Mouse (Mus musculus) neural tube, postnatal 0 days (tissue): ENCODE results near the gene Wfdc15b. TPM values are rescaled to one million over a fixed set of nuclear protein-coding genes. Genes with fewer than 3 reads are reported as not detected.

Experiments used
- polyA plus RNA-seq: library from polyadenylated mRNA; unstranded; fragments of >200 nt; fragmentation: Nextera tagmentation; extraction: Ambion mirVana; gene quantifications from 2 replicates; pipeline ENCODE4 v1.2.1, GENCODE M21; 2015

The Wfdc15b gene
- polyA plus RNA-seq, result not detected in 2 replicates

DNA sequence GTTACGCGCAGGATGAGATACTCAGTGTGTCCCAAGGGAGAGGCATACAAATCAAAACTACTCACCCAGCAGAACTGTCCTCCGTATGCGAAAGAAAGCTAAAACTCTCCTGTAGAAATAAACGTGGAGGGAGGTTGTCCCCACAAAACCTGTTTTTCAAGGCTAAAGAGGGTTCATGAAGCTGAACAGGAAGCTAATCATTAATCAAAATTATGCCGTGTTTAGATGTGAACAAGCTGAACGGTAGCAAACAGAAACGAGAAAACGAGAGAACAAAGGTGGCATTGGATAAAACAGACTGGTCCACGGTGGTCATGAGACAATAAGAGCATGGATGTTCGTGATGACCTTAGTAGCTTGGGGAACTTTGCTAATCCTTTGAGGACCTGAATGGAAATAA, at the start of gene Wfdc15b:
TSS of gene Wfdc15b (minus strand) at position 139 of the 400 bp plus-strand sequence.

DNA sequence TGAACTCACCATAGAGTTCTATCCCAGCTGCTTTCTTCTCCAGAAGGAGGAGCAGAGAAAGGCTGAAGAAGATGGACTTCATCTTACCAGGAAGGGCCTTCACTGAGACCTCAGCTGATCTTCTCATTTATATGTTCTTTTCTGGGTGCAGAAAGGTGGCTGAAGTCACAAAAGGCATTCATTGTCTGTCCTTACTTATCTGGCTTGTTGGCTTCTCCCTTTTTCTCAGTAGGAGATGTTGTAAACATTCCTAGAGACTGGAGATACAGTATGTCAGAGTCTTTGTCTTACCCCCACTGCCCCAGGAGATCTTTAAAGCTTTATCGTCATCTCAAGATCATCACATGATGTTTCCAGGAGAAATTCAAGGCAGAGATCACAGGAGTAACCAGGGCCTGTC, 35.1 kb upstream of the Wfdc15b start, which contains the start of gene Svs3b:
TSS of gene Svs3b (minus strand) at position 101 of the 400 bp plus-strand sequence.

DNA sequence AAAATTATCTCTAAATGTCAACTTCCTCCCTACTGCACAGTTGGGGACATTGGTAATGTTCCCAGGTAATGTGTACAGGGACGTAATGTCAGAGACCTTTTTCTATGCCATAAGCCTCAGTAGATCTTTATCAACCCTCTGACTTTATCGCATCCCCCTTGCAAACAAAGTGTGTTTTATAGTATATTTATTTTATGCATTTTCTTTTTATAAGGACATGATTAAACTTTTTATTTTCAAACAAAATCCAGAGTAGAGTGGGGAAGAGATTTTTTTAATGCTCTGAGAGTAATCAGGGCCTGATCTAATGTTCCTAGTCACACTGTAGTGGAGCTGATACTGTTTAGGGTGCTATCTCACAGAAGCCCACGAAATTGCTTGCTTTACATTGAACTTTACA, 16.9 kb upstream of the Wfdc15b start, which contains the start of gene Svs2:
TSS of gene Svs2 (minus strand) at position 101 of the 400 bp plus-strand sequence.

DNA sequence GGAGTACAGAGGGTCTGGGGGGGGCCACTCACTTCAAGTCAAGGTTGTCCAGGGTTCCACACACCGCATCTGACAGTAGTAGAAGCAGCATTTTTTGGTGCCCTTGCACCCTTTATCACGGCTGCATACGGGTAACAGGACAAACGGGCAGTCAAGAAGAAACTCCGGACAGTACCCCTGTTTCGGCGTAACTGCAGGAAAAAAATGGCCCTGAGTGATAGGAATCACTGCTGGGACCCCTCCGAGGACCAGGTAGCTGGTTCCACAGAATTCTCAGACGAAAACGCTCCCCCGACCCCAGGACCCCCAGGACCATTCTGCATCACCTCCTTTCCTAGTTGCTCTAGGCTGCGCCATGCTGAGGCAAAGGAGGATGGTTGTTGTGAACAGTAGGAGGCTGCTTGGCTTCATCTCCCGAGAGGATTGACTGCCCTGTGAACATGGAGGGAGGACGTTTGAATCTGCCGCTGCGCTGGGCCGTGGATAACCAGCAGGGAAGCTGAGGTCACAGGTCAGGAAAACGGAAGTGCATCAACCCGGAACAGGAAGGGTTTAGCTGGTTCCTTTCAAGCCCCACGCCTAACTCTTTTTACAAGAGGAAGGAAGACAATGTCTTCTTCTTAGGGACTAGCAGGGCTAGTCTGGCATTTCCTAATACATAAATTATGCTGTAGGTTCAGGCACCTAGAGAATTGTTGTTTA, 21.7 kb downstream of the Wfdc15b start, which contains the start of gene Wfdc15a:
TSS of gene Wfdc15a (minus strand) at position 505 of the 702 bp plus-strand sequence.

DNA sequence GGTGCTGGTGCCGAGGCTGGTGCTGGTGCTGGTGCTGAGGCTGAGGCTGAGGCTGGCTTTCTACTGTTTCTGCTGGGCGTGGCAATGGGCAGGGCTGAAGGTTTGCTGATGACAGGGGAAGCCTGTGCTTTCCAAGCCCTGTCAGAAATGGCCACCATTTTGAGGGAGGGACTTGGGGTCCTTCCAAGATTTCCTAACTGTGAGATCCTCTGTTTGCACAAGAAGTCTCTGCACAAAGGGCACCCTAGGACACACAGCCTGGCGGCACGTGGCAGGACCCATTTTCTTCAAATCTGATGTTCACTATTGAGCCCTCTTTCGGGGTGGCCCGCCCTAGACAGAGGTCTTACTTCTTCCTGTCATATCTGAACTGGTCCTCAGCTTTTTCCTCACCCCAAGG, 30.9 kb downstream of the Wfdc15b start, which contains the start of gene Wfdc12:
TSS of gene Wfdc12 (minus strand) at position 33 of the 400 bp plus-strand sequence.

DNA sequence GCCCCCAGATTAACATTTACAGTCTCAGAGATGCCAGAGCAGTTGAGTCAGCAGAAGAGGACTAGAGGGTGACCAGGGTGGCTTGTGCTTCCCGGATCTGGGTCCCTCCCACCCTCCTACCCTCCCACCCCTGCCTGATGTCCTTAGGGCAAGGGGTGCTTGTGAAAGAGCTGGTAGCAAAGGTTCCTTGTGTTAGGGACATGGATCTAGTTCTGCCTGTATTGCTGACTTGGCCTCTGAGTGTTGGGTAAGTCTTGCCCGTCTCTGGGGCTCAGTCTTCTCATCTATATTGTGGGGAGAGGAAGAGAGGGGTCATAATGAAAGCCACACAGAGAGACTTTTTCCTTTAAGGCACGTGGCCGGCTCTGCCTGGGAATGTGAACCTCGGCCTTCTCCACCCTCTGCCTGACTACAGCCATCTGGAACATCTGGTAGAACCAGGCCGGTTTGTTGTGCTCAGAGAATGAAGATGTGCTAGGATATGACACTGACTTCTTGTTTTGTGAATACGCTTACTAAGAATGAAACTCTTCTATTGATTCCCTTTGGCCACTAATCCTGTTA, 38.7 kb downstream of the Wfdc15b start, which contains the start of gene Wfdc5:
TSS of gene Wfdc5 (minus strand) at position 51 of the 564 bp plus-strand sequence.

DNA sequence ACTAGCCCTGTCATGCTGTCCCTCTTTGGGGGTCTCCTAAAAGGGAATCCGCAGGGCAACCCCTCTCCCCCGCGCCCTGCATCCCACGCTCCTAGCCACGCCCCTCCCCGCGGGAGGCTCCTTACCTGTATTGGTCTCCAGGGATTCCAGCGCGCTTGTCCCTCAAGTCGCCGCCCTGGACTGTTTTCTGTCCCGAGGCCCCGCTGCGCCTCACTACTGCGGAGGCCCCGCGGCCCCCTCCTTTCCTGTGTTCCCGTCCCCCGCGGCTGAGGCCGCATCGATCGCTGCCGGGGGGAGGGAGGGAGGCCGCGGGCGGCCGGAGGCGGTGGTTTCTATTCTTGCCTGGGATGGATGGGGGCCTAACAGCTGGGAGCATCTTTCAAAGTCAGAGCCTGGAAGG, 50.6 kb downstream of the Wfdc15b start, which contains the start of gene Kcns1:
TSS of gene Kcns1 (minus strand) at position 212 of the 400 bp plus-strand sequence.

Other genes starting within 250 kb of the Wfdc15b start
- gene Ywhab, start 226.7 kb downstream of the Wfdc15b start, polyA plus RNA-seq, result 574 and 581 TPM in 2 replicates
- 1.5 and 1.7 TPM in 2 replicates for gene Pabpc1l, start 196.2 kb downstream of the Wfdc15b start, polyA plus RNA-seq
- 10.0 and 10.6 TPM in 2 replicates for gene Stk4, start 151.3 kb downstream of the Wfdc15b start, polyA plus RNA-seq
- 37.3 and 38.0 TPM in 2 replicates for gene Tomm34, start 150.5 kb downstream of the Wfdc15b start, polyA plus RNA-seq
- 3.9 and 4.2 TPM in 2 replicates for gene Kcns1, start 50.5 kb downstream of the Wfdc15b start, polyA plus RNA-seq
- not detected in 2 replicates for gene Wfdc5, start 38.9 kb downstream of the Wfdc15b start, polyA plus RNA-seq
- gene Wfdc12, start 31.1 kb downstream of the Wfdc15b start, polyA plus RNA-seq, result not detected in 2 replicates
- not detected in 2 replicates for gene Wfdc15a, start 21.5 kb downstream of the Wfdc15b start, polyA plus RNA-seq
- not detected in 2 replicates for gene Svs2, start 16.8 kb upstream of the Wfdc15b start, polyA plus RNA-seq
- not detected in 2 replicates for gene Svs3b, start 35.0 kb upstream of the Wfdc15b start, polyA plus RNA-seq
- not detected in 2 replicates for gene Svs4, start 56.8 kb upstream of the Wfdc15b start, polyA plus RNA-seq
- gene Svs3a, start 67.6 kb upstream of the Wfdc15b start, polyA plus RNA-seq, result not detected in 2 replicates
- not detected in 2 replicates for gene Svs6, start 95.1 kb upstream of the Wfdc15b start, polyA plus RNA-seq
- gene Svs5, start 111.1 kb upstream of the Wfdc15b start, polyA plus RNA-seq, result not detected in 2 replicates
- gene Slpi, start 167.4 kb upstream of the Wfdc15b start, polyA plus RNA-seq, result 0.51 and 1.1 TPM in 2 replicates
- 0.49 and 0.68 TPM in 2 replicates for gene Rbpjl, start 181.5 kb upstream of the Wfdc15b start, polyA plus RNA-seq
- gene Matn4, start 183.5 kb upstream of the Wfdc15b start, polyA plus RNA-seq, result 15.4 and 15.8 TPM in 2 replicates
- 42.5 and 43.9 TPM in 2 replicates for gene Sdc4, start 222.2 kb upstream of the Wfdc15b start, polyA plus RNA-seq
- gene Sys1, start 235.3 kb upstream of the Wfdc15b start, polyA plus RNA-seq, result 113 and 120 TPM in 2 replicates
- gene Gm20458, start 239.3 kb upstream of the Wfdc15b start, polyA plus RNA-seq, result 14.5 and 16.2 TPM in 2 replicates